Mouse (Mus musculus) limb, embryonic 15.5 days (tissue): Measurements from ENCODE around the gene Sirt3. TPM values are rescaled to one million over a fixed set of nuclear protein-coding genes. Genes with fewer than 3 reads are reported as not detected.
A peak's percentile ranks its signal among the peaks of the same experiment; 100 is the strongest.

Experiments
- ATAC-seq: fragments of 200-750 bp; cut with Nextera tagmentation; 2 replicates; pipeline ENCODE4 v1.8.0; 2017; ENCODE audit warnings: low read depth, moderate TSS enrichment; ENCODE audit not compliant: insufficient number of reproducible peaks, low FRiP score, low TSS enrichment
- H3K27ac ChIP-seq: fragments of 300-500 bp; sonication (generic); 2 replicates; pipeline ENCODE4 v1.5.1; 2015; ENCODE audit warnings: moderate library complexity, mild to moderate bottlenecking, inconsistent platforms
- H3K27me3 ChIP-seq: fragments of 300-500 bp; sonication (generic); 2 replicates; pipeline ENCODE4 v1.6.1; 2015; ENCODE audit warnings: inconsistent platforms
- H3K36me3 ChIP-seq: fragments of 300-500 bp; sonication (generic); 2 replicates; pipeline ENCODE4 v1.6.1; 2015; ENCODE audit warnings: inconsistent platforms
- H3K4me1 ChIP-seq: fragments of 300-500 bp; sonication (generic); 2 replicates; pipeline ENCODE4 v1.6.1; 2015; ENCODE audit warnings: inconsistent platforms
- H3K4me2 ChIP-seq: fragments of 300-500 bp; sonication (generic); 2 replicates; pipeline ENCODE4 v1.6.1; 2015; ENCODE audit warnings: mild to moderate bottlenecking, inconsistent platforms
- H3K4me3 ChIP-seq: fragments of 300-500 bp; sonication (generic); 2 replicates; pipeline ENCODE4 v1.5.1; 2015; ENCODE audit warnings: mild to moderate bottlenecking, inconsistent platforms
- H3K9ac ChIP-seq: fragments of 300-500 bp; sonication (generic); 2 replicates; pipeline ENCODE4 v1.6.1; 2015; ENCODE audit warnings: inconsistent platforms
- H3K9me3 ChIP-seq: fragments of 300-500 bp; sonication (generic); 2 replicates; pipeline ENCODE4 v1.6.1; 2016; ENCODE audit warnings: inconsistent platforms
- WGBS: fragments of 180-500 bp; shearing (Covaris S2); methylation state at CpG from one replicate; pipeline ENCODE4 v1.1.7; 2015; 5-methylcytosine and 5-hydroxymethylcytosine counted together
- polyA plus RNA-seq: library from polyadenylated mRNA; unstranded; fragments of >200 nt; fragmentation: Nextera tagmentation; extraction: Ambion mirVana; gene quantifications from 2 replicates; pipeline ENCODE4 v1.2.1, GENCODE M21; 2015

Sirt3 gene
- polyA plus RNA-seq, 1 experiment from 2014 or later: 22.7 TPM

- no peak overlapping the region for H3K9ac ChIP-seq
- no peak; the same call in 1 of the 2 replicates for ATAC-seq
- H3K27ac ChIP-seq: no peak overlapping the region
- under 1% methylated on average over 19 of the region's 19 CpGs for WGBS
- no peaks in the 10 kb centered on the region for H3K9me3 ChIP-seq
- H3K36me3 ChIP-seq: no peaks in the 10 kb centered on the region
- peak overlapping the region; percentile 89 for H3K4me2 ChIP-seq
- peaks cover 10% of the 10 kb centered on the region for H3K4me1 ChIP-seq
- H3K27me3 ChIP-seq: no peaks in the 10 kb centered on the region
- H3K4me3 ChIP-seq: peak overlapping the region; percentile 40
These were observed 26.6 kb upstream of the Sirt3 start for GRCm38 (mm10) chr7:140908634-140909107.

GRCm38 (mm10) chr7:140908181-140908580, 26.1 kb upstream of the Sirt3 start:
- Histone ChIP-seq H3K4me3 (no peak overlapping the region), H3K9me3 (no peaks in the 10 kb centered on the region), H3K9ac (no peak overlapping the region), H3K27ac (no peak overlapping the region), H3K36me3 (no peaks in the 10 kb centered on the region), H3K4me2 (no peak overlapping the region), H3K27me3 (no peaks in the 10 kb centered on the region), H3K4me1 (peaks cover 12% of the 10 kb centered on the region)
- 40% methylated on average over 7 of the region's 7 CpGs for WGBS
- no peak for ATAC-seq

GRCm38 (mm10) chr7:140907697-140908096, 25.6 kb upstream of the Sirt3 start:
- H3K36me3 ChIP-seq: no peaks in the 10 kb centered on the region
- no peaks in the 10 kb centered on the region for H3K27me3 ChIP-seq
- no peak overlapping the region for H3K4me2 ChIP-seq
- no peaks in the 10 kb centered on the region for H3K9me3 ChIP-seq
- no peak overlapping the region for H3K27ac ChIP-seq
- ATAC-seq: no peak
- 83% methylated on average over 7 of the region's 7 CpGs for WGBS
- H3K4me1 ChIP-seq: peaks cover 17% of the 10 kb centered on the region
- no peak overlapping the region for H3K4me3 ChIP-seq
- H3K9ac ChIP-seq: no peak overlapping the region

- H3K9me3 ChIP-seq: no peaks in the 10 kb centered on the region
- H3K4me2 ChIP-seq: no peak overlapping the region
- H3K27ac ChIP-seq: no peak overlapping the region
- peaks cover 17% of the 10 kb centered on the region for H3K4me1 ChIP-seq
- no peaks in the 10 kb centered on the region for H3K27me3 ChIP-seq
- H3K36me3 ChIP-seq: no peaks in the 10 kb centered on the region
- H3K9ac ChIP-seq: no peak overlapping the region
- WGBS: 83% methylated on average over 13 of the region's 13 CpGs
- no peak for ATAC-seq
- no peak overlapping the region for H3K4me3 ChIP-seq
These were observed 25.0 kb upstream of the Sirt3 start for GRCm38 (mm10) chr7:140907131-140907530.

- no peaks in the 10 kb centered on the region for H3K27me3 ChIP-seq
- no peaks in the 10 kb centered on the region for H3K9me3 ChIP-seq
- peaks cover 17% of the 10 kb centered on the region for H3K4me1 ChIP-seq
- H3K36me3 ChIP-seq: no peaks in the 10 kb centered on the region
- no peak overlapping the region for H3K9ac ChIP-seq
- WGBS: 70% methylated on average over 2 of the region's 2 CpGs
- no peak for ATAC-seq
- H3K27ac ChIP-seq: no peak overlapping the region
- no peak overlapping the region for H3K4me3 ChIP-seq
- no peak overlapping the region for H3K4me2 ChIP-seq
These were observed 23.6 kb upstream of the Sirt3 start for GRCm38 (mm10) chr7:140905642-140906081.

GRCm38 (mm10) chr7:140903212-140903611, 21.1 kb upstream of the Sirt3 start:
- no peak overlapping the region for H3K27ac ChIP-seq
- no peak for ATAC-seq
- no peak overlapping the region for H3K4me2 ChIP-seq
- no peaks in the 10 kb centered on the region for H3K9me3 ChIP-seq
- no peak overlapping the region for H3K4me3 ChIP-seq
- peaks cover 18% of the 10 kb centered on the region for H3K36me3 ChIP-seq
- no peaks in the 10 kb centered on the region for H3K27me3 ChIP-seq
- no peak overlapping the region for H3K9ac ChIP-seq
- peaks cover 9% of the 10 kb centered on the region; the same call in 1 of the 2 replicates for H3K4me1 ChIP-seq
- 19% methylated on average over 13 of the region's 13 CpGs for WGBS

GRCm38 (mm10) chr7:140902036-140902875, 20.1 kb upstream of the Sirt3 start:
- Histone ChIP-seq H3K4me1 (0 out of 2 replicates have a peak, but pooled peaks cover 7% of the 10 kb centered on the region), H3K36me3 (peaks cover 27% of the 10 kb centered on the region), H3K27ac (no peak overlapping the region), H3K4me2 (no peak overlapping the region), H3K27me3 (no peaks in the 10 kb centered on the region), H3K9me3 (no peaks in the 10 kb centered on the region), H3K4me3 (no peak overlapping the region), H3K9ac (0 out of 2 replicates have a peak overlapping the region, but pooled peaks have one; percentile 4)
- 58% methylated on average over 15 of the region's 15 CpGs for WGBS
- ATAC-seq: no peak

- H3K9me3 ChIP-seq: no peaks in the 10 kb centered on the region
- no peak within 1 kb of the TSS for H3K9ac ChIP-seq
- peak within 1 kb of the TSS; percentile 8; the same call in 1 of the 2 replicates for H3K27ac ChIP-seq
- no peaks in the 10 kb centered on the region for H3K27me3 ChIP-seq
- no peak for ATAC-seq
- WGBS: 68% methylated on average over 10 of the region's 10 CpGs
- H3K36me3 ChIP-seq: peaks cover 40% of the 10 kb centered on the region
- no peak within 1 kb of the TSS for H3K4me3 ChIP-seq
- no peak within 1 kb of the TSS for H3K4me2 ChIP-seq
- H3K4me1 ChIP-seq: 0 out of 2 replicates have a peak, but pooled peaks cover 7% of the 10 kb centered on the region
These were observed 18.1 kb upstream of the Sirt3 start, which contains the start of gene Cox8b for GRCm38 (mm10) chr7:140900220-140900619. Gene Cox8b (minus strand): TSS chr7:140900446.

GRCm38 (mm10) chr7:140899121-140899520, 17.0 kb upstream of the Sirt3 start:
- 0 out of 2 replicates have a peak, but pooled peaks cover 7% of the 10 kb centered on the region for H3K4me1 ChIP-seq
- no peaks in the 10 kb centered on the region for H3K9me3 ChIP-seq
- H3K27ac ChIP-seq: no peak overlapping the region
- H3K36me3 ChIP-seq: peaks cover 49% of the 10 kb centered on the region
- ATAC-seq: no peak
- no peaks in the 10 kb centered on the region for H3K27me3 ChIP-seq
- H3K4me3 ChIP-seq: no peak overlapping the region
- WGBS: 83% methylated on average over 3 of the region's 3 CpGs
- no peak overlapping the region for H3K4me2 ChIP-seq
- no peak overlapping the region for H3K9ac ChIP-seq

GRCm38 (mm10) chr7:140897863-140898262, 15.8 kb upstream of the Sirt3 start:
- Histone ChIP-seq H3K9me3 (no peaks in the 10 kb centered on the region), H3K4me2 (no peak overlapping the region), H3K4me3 (no peak overlapping the region), H3K4me1 (0 out of 2 replicates have a peak, but pooled peaks cover 1% of the 10 kb centered on the region), H3K27me3 (no peaks in the 10 kb centered on the region), H3K27ac (no peak overlapping the region), H3K9ac (no peak overlapping the region), H3K36me3 (peaks cover 61% of the 10 kb centered on the region)
- 79% methylated on average over 7 of the region's 7 CpGs for WGBS
- ATAC-seq: no peak

- H3K27me3 ChIP-seq: no peaks in the 10 kb centered on the region
- 90% methylated on average over 3 of the region's 3 CpGs for WGBS
- no peak for ATAC-seq
- no peak overlapping the region for H3K4me2 ChIP-seq
- no peaks in the 10 kb centered on the region for H3K9me3 ChIP-seq
- H3K36me3 ChIP-seq: peaks cover 77% of the 10 kb centered on the region
- no peaks in the 10 kb centered on the region for H3K4me1 ChIP-seq
- H3K27ac ChIP-seq: no peak overlapping the region
- no peak overlapping the region for H3K4me3 ChIP-seq
- no peak overlapping the region for H3K9ac ChIP-seq
These were observed 12.5 kb upstream of the Sirt3 start for GRCm38 (mm10) chr7:140894611-140895010.

GRCm38 (mm10) chr7:140894031-140894430, 11.9 kb upstream of the Sirt3 start:
- H3K27me3 ChIP-seq: no peaks in the 10 kb centered on the region
- WGBS: 89% methylated on average over 7 of the region's 7 CpGs
- peaks cover 77% of the 10 kb centered on the region for H3K36me3 ChIP-seq
- no peak for ATAC-seq
- H3K9me3 ChIP-seq: no peaks in the 10 kb centered on the region
- H3K4me2 ChIP-seq: no peak overlapping the region
- H3K9ac ChIP-seq: no peak overlapping the region
- no peak overlapping the region for H3K4me3 ChIP-seq
- no peak overlapping the region for H3K27ac ChIP-seq
- no peaks in the 10 kb centered on the region for H3K4me1 ChIP-seq
